ENCODE assay signal across 12 mouse cellular contexts in the genomic region with DNA sequence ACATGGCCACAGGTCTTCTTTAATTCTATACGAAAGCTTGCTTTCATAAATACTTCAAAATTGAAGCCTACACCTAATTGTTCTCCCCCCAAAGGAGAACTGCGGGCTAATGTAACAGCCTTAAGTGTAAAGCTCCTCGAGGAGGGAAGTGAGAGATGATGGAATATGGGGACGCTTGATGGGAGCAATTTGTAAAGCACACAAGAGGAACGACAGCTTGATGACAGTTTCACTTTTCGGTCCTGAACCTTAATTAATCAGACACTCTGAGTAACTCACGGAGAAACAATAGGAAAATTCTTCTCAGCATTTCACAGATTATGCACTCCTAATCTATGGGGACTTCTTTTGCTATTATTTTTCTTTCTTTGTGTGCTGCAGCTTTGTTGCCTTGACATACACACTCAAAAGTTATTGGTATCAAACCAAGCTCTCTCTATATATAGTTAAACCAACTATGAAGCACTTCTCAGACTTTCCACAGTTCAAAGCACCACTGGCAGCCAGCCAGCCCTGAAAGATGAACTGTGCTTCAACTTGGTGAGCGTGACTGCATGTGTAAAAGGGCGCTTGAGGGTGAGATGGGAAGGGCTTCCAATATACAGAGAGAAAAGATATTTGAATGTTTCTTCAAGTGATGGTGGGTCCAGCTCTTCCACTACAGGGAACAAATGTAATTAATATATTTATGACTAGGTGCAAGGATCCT.
A peak's percentile ranks its signal among the peaks of the same experiment; 100 is the strongest.
DNase-seq lines count a peak whose midpoint lies in the region; ATAC-seq lines count a peak whose summit lies in the region.
"Had no signal": no experiment of that assay in that cellular context is flagged by ENCODE, and none has a peak within 500 bp of the region (broad histone marks: within the 10 kb centered on the region; RNA-seq: fewer than 3 reads in every experiment).

No protein-coding gene starts in this region.

- DNase-seq in adrenal gland, postnatal 10 days: peak; percentile 29
- DNase-seq in adrenal gland, adult (ENCODE audit: inconsistent age in 2 of 2, low spot score in 1 of 2): no peak
- no peak for DNase-seq in heart, adult 11 months
- peak; percentile 8 for DNase-seq in A20 (ENCODE audit: low read depth, low spot score)
- DNase-seq in layer of hippocampus, postnatal 10 days (ENCODE audit: low spot score in 2 of 2): no peak
- DNase-seq in thymus, postnatal 0 days (ENCODE audit: low spot score): no peak
- DNase-seq: gastrocnemius, adult 2 months; liver, embryonic 13.5 days had no signal

- WGBS in heart, embryonic 15.5 days: 21% methylated on average over 9 of the region's 9 CpGs
- WGBS in kidney, embryonic 15.5 days: 23% methylated on average over 9 of the region's 9 CpGs

- H3K27ac ChIP-seq in heart, embryonic 15.5 days: peak overlapping the region; percentile 68
- H3K27ac ChIP-seq in kidney, embryonic 15.5 days: 0 out of 2 replicates have a peak overlapping the region, but pooled peaks have one; percentile 19
- H3K27ac ChIP-seq: gastrocnemius, adult 2 months; liver, embryonic 13.5 days; midbrain, embryonic 12.5 days had no signal

- no peaks in the 10 kb centered on the region for H3K27me3 ChIP-seq in heart, embryonic 15.5 days
- no peaks in the 10 kb centered on the region for H3K27me3 ChIP-seq in kidney, embryonic 15.5 days
- H3K27me3 ChIP-seq: liver, embryonic 13.5 days; midbrain, embryonic 12.5 days had no signal

- H3K9ac ChIP-seq in heart, embryonic 15.5 days: no peak overlapping the region
- H3K9ac ChIP-seq in kidney, embryonic 15.5 days: no peak overlapping the region
- H3K9ac ChIP-seq: liver, embryonic 13.5 days; midbrain, embryonic 12.5 days had no signal

- ATAC-seq in heart, embryonic 15.5 days (replicated peaks; ENCODE audit: insufficient number of reproducible peaks, insufficient read depth, low FRiP score, low read depth): peak; percentile 75
- ATAC-seq in kidney, embryonic 15.5 days (replicated peaks; ENCODE audit: low FRiP score): peak; percentile 88
- ATAC-seq: intestine, embryonic 16.5 days had no signal

- no peaks in the 10 kb centered on the region for H3K9me3 ChIP-seq in heart, embryonic 15.5 days (replicated peaks)
- no peaks in the 10 kb centered on the region for H3K9me3 ChIP-seq in kidney, embryonic 15.5 days (replicated peaks)
- H3K9me3 ChIP-seq: liver, embryonic 13.5 days; midbrain, embryonic 12.5 days had no signal

- peak overlapping the region; percentile 49 for H3K4me2 ChIP-seq in heart, embryonic 15.5 days
- H3K4me2 ChIP-seq in kidney, embryonic 15.5 days: 0 out of 2 replicates have a peak overlapping the region, but pooled peaks have one; percentile 15
- H3K4me2 ChIP-seq: liver, embryonic 13.5 days; midbrain, embryonic 12.5 days had no signal

- peak overlapping the region; percentile 30; the same call in 1 of the 2 replicates for H3K4me3 ChIP-seq in heart, embryonic 15.5 days
- no peak overlapping the region for H3K4me3 ChIP-seq in kidney, embryonic 15.5 days (replicated peaks)
- H3K4me3 ChIP-seq: gastrocnemius, adult 2 months; liver, embryonic 13.5 days; midbrain, embryonic 12.5 days had no signal

- 0 out of 2 replicates have a peak, but pooled peaks cover 4% of the 10 kb centered on the region for H3K4me1 ChIP-seq in heart, embryonic 15.5 days (replicated peaks)
- H3K4me1 ChIP-seq in kidney, embryonic 15.5 days: peaks cover 7% of the 10 kb centered on the region; the same call in 1 of the 2 replicates
- H3K4me1 ChIP-seq: liver, embryonic 13.5 days; midbrain, embryonic 12.5 days had no signal

- no peaks in the 10 kb centered on the region for H3K36me3 ChIP-seq in heart, embryonic 15.5 days
- no peaks in the 10 kb centered on the region for H3K36me3 ChIP-seq in kidney, embryonic 15.5 days
- H3K36me3 ChIP-seq: liver, embryonic 13.5 days; midbrain, embryonic 12.5 days had no signal

Comparison
In these comparisons a context has a peak if more than half of its experiments do, and no peak if none do; other contexts are left out.
1. DNase-seq: peak in adrenal gland, postnatal 10 days (single experiment) and A20 (single experiment); none in adrenal gland, adult (0 of 2), heart, adult 11 months (single experiment), layer of hippocampus, postnatal 10 days (0 of 2) and thymus, postnatal 0 days (single experiment).